Mouse (Mus musculus) kidney, adult 10 weeks (tissue): Measurements from ENCODE around the gene Trim44. TPM values are rescaled to one million over a fixed set of nuclear protein-coding genes. Genes with fewer than 3 reads are reported as not detected.

Experiments used
- polyA plus RNA-seq: library from polyadenylated mRNA; stranded (reverse); fragments of 350-450 nt; fragmentation: Illumina TruSeq; extraction: RNeasy Lipid Tissue Mini Kit (QIAGEN cat#74804); gene quantifications from one replicate; pipeline ENCODE4 v1.2.3, GENCODE M21; 2014; ENCODE audit warnings: low read depth, low replicate concordance

Gene Trim44
- polyA plus RNA-seq, result 169 TPM

DNA sequence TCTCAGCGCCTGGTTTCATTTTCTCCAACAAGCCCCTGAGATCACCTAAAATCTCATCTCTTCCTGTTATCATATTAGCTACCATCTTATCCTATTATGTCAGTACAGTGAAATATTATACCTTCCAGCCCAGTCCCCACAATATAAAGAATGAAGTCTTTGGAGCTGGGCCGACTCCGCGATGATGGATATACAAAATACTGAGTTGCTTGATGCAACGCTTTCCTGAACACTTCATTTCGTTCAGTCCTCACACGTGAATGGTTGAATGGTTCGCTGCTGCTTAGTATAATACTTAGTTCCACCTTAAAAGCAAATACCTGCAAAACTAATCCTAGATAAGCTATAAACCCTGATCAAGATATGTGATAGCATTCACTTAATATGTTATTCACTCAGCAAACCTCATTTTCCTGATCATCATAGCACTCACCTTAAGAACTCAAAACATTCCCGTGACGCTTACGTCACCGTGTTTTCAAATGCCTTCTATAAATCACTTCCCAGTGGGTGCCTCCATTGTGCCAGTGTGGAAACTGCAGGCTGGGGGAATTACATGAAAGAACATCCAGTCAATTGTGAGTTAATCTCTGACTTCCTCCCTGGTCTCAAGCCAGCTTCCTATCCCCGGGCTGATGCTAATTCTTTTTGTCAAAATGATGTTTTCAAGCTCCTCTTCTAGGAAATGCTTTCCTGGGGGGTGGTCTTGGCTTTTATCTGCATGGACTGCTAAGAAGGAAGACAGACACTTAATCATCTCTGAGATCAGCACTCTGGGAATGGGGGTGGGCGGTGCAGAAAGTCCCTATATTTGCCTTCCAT, at the start of gene Trim44:
Trim44 (minus strand) TSS at position 466 of the 822 bp plus-strand sequence.

DNA sequence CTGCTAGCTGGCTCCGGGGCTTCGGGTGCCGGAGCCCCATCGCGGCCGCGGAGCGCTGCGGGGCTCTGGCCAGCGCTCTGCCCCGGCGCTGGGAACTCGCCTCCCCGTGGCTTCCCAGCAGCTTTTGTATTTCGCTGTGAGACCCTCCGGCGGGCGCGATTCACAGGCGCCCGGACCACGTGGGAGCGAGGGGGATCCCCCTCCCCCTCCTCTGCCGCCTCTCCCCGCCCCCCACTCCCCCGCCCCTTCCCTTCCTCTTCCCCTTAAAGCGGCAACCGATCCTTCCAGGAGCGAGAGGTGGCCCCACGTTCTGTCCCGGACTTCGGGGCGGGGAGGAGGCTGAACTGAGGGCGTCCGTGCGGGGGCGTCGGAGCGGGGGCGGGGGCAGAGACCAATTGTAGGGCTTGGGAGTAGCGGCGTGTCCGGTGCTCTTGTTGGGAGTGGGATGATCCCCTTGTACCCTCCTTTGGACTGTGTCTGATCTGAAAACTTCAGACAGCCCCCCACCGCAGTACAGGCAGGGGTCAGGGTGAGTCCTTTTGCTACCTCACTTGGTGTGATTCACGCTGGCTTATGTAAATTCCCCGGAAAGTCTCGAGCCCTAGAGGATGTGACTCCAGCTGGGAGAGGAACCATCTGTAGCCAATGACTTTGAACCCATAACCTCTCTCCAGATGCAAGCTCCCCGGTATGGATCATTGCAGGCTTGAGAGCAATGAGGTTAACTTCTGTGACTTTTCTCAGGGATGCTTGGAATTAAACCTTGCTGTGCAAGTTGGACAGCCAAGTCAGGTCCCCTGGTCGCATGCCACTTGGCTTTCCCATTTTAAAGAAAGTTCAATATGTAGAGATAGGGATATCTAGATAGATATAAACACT, 44.3 kb upstream of the Trim44 start, which contains the start of gene Fjx1:
Fjx1 (minus strand) TSS at position 829 of the 879 bp plus-strand sequence.

Other genes with a start within 250 kb of the Trim44 start
- gene Ldlrad3, start 221.4 kb downstream of the Trim44 start, polyA plus RNA-seq, result 38.4 TPM
- gene Fjx1, start 44.7 kb upstream of the Trim44 start, polyA plus RNA-seq, result 1.4 TPM
- gene Pamr1, start 142.2 kb upstream of the Trim44 start, polyA plus RNA-seq, result 3.6 TPM